Mouse (Mus musculus) small intestine, adult 2 months (tissue): Measurements from ENCODE around the gene Tsc22d2.
A peak's percentile ranks its signal among the peaks of the same experiment; 100 is the strongest.

Experiments
- CTCF ChIP-seq: fragments of 200-500 bp; IDR thresholded peaks from 2 replicates; pipeline ENCODE4 v1.5.1; 2012; ENCODE audit warnings: low read depth, mild to moderate bottlenecking, control low read depth, inconsistent platforms, low read length, moderate library complexity, mixed read lengths; ENCODE audit not compliant: insufficient replicate concordance, insufficient read length; ENCODE audit errors: extremely low read depth
- POLR2A ChIP-seq: fragments of 200-500 bp; IDR thresholded peaks from 2 replicates; pipeline ENCODE4 v1.6.1; 2012; ENCODE audit warnings: low read depth, mild to moderate bottlenecking, control low read depth, inconsistent platforms, low read length, moderate library complexity

GRCm38 (mm10) chr3:58511581-58511980 is 97.1 kb downstream of the Tsc22d2 start:
- TF ChIP-seq POLR2A (no peak), CTCF (peak; percentile 35; the same call in 1 of the 2 replicates)
